Mouse (Mus musculus): ENCODE measurements around the gene Zranb2. TPM values are rescaled to one million over a fixed set of nuclear protein-coding genes. Genes with fewer than 3 reads are reported as not detected.

Gene Zranb2
- polyA plus RNA-seq, 1 experiment, result 11.2 TPM

DNA sequence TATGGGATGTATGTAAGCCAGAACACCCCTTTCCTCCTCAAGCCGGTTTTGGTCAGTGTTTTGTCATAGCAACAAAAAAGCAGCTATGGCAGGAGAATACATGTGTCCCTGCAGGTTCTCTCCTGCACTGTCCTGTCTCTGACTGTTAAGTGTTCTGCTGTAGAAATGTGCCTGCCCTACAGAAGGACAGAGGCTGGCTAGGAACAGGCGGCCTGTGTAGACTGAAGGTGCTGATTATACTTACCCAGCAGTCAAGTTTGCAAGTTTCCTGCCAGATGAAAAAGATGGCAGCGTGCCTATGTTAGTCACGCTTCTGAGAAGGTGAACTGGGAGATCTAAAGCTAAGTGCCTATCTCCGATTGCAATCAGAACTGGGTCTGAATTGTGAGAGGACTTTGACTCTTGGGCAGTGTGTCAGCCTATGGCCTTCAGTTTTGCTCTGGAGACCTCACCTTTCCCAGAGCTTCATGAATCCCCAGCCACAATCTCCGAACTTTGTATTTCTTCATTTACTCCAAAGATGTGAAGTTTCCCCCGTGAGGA lies 63.9 kb downstream of the Zranb2 start:
- Histone ChIP-seq H3K36me3 (ENCODE audit: control insufficient read depth, insufficient read depth, low read length) (no peaks in the 10 kb centered on the region), H3K27ac (ENCODE audit: control insufficient read depth, insufficient read depth, low read length) (no peak overlapping the region), H3K4me1 (replicated peaks; ENCODE audit: control insufficient read depth, insufficient read depth, low read length) (peaks cover 2% of the 10 kb centered on the region; the same call in 1 of the 2 replicates), H3K4me3 (ENCODE audit: control insufficient read depth, insufficient read depth, low read length) (no peak overlapping the region), H3K27me3 (ENCODE audit: control insufficient read depth, insufficient read depth, low read length) (no peaks in the 10 kb centered on the region)
- TF ChIP-seq POLR2A (IDR thresholded peaks at IDR 0.05; ENCODE audit: control insufficient read depth, extremely low read depth, insufficient read depth, low read length, poor library complexity), result no peak
- no peak for TF ChIP-seq CTCF (IDR thresholded peaks at IDR 0.05; ENCODE audit: borderline replicate concordance, control insufficient read depth, extremely low read depth, insufficient read depth, low read length, poor library complexity)
- WGBS, result 89% methylated on average over 7 of the region's 7 CpGs
- DNase-seq, result no peak

Other genes with a start within 250 kb of the Zranb2 start
- gene Ptger3, start 32.7 kb downstream of the Zranb2 start, polyA plus RNA-seq (2012; rRNA removed), result 7.7 and 9.5 TPM in 2 replicates